Mouse (Mus musculus): ENCODE results near the gene Tbc1d14.

Tbc1d14 gene

DNA sequence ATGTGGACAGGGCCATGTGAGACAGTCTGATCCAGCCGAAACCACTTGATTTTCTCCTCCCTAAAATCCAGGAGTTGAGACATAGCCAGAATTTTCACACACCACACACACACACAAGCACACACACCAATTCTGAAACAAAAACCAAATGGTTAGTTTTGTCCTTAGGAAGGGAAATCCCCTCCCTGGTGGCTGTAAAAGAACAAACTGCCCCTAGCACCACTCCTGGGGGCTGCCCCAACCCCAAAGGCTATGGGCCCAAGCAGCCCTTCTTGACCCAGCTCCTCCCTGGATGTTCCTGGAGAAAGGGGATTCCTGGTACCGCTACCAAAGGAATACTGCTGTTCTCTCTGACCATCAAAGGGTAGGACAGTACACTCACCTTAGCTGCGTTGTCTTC lies 16.6 kb downstream of the Tbc1d14 start:
- no peak for DNase-seq (ENCODE audit: low spot score in 2 of 2)

DNA sequence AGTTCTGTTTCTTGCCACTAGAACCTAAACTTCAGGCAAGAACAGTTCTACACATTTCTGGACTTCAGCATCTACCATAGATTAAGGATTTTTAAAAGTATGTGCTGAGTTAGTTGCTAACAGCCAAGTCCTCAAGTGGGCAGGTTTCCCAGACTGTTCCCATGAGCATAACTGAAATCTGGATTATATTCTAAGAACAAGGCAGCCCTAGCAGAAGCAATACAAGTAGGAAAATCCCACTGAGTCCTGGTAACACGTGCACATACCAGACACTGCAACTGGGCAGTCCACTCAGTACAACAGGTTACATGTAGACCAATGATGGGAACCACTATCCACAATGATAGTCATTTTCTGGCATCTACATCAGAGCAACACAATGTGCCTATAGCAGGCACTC lies 17.3 kb downstream of the Tbc1d14 start:
- DNase-seq (ENCODE audit: low spot score in 2 of 2): peak in 1 of 2 experiments; percentile 51

DNA sequence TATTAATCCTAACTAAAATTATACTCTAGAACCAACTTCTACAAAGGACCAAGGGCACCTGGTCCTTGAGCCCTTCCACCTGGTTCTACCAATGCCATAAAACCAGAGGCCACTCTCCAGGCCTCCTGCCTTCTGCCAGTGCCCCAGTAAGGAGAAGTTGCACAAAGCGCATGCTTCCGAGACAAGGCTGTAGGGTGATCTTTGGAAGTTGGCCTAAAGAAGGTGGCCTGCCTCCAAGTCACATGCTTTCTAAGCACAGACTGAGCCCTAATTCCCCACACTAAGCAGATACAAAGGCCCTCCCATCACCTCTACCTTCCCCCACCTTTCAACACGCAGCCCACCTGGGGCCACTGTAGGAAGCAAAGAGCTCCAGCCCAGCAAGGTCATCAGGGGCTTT lies 17.8 kb downstream of the Tbc1d14 start:
- DNase-seq (ENCODE audit: low spot score in 2 of 2): no peak

DNA sequence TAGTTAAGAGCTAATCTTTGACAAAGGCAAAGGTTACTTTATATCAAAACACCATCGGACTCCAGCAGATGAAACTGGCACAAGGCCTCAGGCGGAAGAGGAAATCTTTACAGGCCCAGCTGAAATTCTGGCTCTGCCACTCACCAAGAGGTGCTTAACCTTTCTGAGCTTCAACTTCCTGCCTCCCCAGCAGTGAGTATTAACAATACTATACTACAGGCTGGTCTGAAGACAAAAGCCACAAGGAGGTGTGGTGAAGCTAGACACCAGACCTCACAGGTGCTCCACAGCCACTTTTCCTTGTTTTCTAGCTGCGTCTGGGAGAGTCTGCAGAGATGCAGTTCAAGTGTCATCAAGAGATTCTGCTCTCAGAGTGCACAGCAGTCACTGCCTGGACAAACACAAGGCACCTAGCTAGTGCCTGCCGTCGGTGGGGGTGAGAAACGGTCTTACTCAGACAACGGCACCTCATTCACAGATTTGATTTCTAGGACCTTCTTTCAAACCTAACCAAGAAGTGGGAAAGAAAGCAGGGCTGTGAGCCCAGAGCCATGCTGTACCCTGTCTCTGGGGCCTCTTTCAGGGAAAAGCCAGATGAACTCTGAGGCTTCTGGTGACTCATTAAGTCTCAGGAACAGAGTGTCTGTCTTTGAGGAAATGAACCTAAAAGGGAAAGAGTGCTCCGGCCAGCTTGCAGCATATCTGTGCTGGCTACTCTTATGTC lies 18.8 kb downstream of the Tbc1d14 start:
- DNase-seq (ENCODE audit: low spot score in 2 of 2): no peak

DNA sequence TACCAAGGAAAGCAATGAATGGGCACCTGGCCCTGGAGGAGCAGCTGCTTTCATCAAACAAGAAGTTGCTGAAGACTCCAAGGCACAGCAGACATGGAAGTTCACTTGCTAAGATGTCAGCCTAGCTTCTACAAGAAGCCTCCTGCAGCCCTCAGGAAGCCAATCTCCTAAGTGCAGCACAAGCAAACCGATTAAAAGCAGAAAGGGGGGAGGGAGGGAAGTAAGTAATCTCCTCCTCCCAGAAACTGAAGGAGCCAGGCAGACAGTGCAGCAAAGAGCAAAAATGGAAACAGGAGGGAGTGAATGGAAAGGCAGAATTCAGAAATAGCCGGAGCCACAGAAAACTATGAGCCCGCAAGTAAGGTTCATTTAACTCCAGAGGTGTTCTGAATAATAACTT lies 19.7 kb downstream of the Tbc1d14 start:
- no peak for DNase-seq (ENCODE audit: low spot score in 2 of 2)

DNA sequence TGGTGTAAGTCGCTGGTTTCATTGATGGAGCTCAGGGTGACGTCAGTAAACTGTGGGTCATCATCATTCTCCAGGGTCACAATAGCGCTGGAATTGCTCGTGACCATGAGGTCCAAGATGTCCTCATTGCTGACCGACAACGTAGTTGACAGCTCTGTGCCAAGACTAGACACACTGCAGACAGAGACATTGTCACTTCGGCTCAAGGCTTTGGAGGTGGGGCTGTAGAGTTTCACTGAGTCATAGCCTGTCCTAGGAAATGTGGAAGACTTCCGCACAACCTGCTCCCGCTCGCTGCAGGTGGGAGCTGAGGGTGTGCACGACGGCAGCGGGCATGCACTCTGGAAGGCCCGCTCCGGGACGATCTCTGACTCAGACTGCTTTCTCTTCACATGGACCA lies 21.7 kb downstream of the Tbc1d14 start:
- DNase-seq (ENCODE audit: low spot score in 2 of 2): no peak

DNA sequence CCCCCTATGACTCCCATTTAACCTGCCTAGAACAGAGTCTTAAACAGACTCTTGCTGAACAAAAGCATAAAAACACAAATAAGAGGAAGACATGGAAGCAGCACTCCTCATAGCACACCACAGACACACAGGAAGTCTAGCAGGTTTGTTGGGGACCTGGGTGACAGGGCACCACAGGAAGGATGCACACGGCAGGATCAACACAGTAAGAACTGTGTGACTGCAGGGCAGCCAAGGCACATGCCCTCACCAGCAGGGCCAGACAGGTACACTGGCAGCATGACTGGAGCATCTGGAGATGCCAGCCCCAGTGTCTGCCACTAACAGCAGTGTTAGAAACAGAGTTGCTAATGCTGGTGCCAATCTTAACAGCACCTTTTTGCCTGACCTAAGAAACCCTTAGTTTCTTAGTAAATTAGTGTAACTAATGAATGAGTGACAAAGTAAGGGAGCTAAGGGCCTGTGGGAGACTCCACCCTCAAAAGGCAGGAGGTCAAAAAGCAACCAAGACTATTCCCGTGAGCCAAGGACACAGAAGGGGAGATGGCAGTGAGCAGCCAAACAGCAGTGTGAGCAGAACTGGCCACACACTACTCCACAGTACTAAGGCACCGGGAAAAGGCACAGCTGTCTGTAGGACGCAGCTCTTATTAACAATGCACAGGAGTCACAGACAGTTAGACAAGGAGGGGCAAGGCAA lies 22.4 kb downstream of the Tbc1d14 start:
- DNase-seq (ENCODE audit: low spot score in 2 of 2): no peak

- DNase-seq (ENCODE audit: low spot score in 2 of 2): no peak
Observed at GRCm38 (mm10) chr5:36570098-36570497, 23.0 kb downstream of the Tbc1d14 start.

- no peak for DNase-seq (ENCODE audit: low spot score in 2 of 2)
Observed at GRCm38 (mm10) chr5:36568118-36568517, 25.0 kb downstream of the Tbc1d14 start.

DNA sequence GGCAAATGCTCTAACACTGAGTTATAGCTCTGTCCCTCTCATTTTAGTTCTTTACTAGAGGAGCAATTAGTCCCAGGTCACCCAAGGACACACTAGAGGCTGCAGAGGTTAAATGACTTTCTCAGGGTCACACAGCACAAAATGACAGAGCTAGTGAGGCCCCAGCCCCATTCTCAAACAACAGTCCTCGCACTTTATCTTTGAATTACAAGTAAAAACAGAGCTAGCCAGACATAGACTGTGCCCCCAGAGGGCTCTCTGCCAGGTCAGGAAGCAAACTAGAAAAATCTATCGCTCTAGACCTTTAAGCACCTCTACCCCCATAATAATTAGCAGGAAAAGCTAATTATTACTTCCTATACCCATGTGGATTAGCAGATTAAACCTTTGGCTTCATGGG lies 25.4 kb downstream of the Tbc1d14 start:
- DNase-seq (ENCODE audit: low spot score in 2 of 2): no peak

GRCm38 (mm10) chr5:36564530-36564929 lies 28.5 kb downstream of the Tbc1d14 start:
- DNase-seq (ENCODE audit: low spot score in 2 of 2): no peak

- DNase-seq (ENCODE audit: low spot score in 2 of 2): no peak
Observed at GRCm38 (mm10) chr5:36563741-36564140, 29.3 kb downstream of the Tbc1d14 start.

DNA sequence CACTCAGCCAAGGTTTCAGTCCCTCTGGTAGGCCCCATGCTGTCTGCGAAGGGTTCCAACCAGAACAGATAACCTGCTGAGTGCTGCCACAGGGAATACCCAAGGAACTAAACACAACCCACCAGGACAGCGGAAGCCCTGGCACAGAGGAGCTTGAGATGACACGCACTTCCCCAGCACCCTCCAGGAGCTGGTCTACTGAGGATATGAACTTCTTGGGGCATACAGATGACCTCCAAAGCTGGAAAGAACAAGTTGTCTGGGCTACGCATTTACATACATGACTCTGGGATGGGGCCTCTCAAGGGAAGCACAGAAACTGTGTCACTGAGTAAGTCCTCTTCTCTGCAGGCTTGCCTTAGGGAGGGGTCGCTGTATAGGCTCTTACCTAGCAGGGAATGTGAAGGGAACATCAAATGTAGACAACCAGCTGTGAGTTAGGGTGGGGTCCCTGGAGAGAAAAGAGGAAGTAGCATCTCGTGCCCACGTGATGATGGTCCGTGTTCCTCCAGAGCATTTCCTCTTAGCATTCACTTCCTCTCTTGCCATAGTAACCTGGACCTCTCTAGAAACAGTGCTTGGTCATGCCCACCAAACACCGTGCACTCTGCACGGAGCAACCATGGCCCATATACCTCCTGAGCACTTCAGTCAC lies 30.2 kb downstream of the Tbc1d14 start:
- DNase-seq (ENCODE audit: low spot score in 2 of 2): no peak

DNA sequence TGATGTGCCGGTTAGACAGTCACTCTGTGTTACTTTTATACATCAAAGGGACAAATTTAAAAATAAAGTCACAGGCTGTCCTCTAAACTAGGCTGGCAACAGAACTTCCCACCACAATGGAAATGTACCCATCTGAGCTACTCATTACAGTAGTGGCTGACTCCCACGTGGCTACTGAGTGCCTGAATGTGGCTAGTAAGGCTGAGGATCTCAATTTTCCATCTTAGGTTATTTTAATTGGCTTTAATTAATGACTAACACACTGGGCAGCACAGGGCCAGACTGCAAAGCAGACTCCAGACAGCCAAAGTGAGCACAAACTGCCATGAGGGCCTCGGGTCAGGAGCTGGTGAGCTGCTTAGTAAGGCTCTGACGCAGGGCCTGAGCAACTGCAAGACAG lies 31.6 kb downstream of the Tbc1d14 start:
- peak in 1 of 2 experiments; percentile 41 for DNase-seq (ENCODE audit: low spot score in 2 of 2)

GRCm38 (mm10) chr5:36560490-36560889 lies 32.6 kb downstream of the Tbc1d14 start:
- no peak for DNase-seq (ENCODE audit: low spot score in 2 of 2)

DNA sequence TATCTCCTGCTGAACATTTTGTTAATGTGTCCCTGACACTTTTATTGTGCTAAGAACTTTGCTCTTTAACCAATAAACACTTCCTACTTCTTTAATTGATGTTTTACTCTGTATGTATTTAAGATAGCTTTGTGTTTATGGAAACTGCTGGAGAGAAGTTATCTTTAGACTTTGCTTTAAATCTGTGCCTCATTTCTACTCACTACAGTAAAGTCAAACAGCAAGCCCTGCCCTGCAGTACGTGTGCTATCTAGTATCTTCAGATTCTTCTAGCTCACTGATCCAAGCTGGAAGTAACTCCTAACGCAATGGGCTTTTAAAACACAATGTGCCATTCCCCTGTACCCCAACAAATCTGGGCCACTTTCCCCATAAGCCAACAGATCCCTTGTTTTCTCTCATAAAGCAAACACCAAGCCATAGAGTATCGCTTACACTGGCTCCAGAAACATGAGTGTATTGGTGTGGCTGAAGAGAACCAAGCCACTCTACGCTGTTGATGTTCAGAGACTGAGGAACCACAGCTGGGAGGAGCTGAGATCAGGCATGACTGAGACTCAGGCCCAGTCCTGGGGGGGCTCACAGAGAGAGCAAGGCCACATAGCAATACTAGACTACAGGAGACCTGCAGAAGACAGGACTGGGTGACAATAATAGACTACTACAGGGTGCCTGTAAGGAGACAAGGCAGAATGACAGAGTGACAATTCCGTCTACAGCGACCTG lies 33.4 kb downstream of the Tbc1d14 start:
- no peak for DNase-seq (ENCODE audit: low spot score in 2 of 2)

GRCm38 (mm10) chr5:36559106-36559505 lies 34.0 kb downstream of the Tbc1d14 start:
- DNase-seq (ENCODE audit: low spot score in 2 of 2): no peak

GRCm38 (mm10) chr5:36558526-36558925 lies 34.5 kb downstream of the Tbc1d14 start:
- no peak for DNase-seq (ENCODE audit: low spot score in 2 of 2)

DNA sequence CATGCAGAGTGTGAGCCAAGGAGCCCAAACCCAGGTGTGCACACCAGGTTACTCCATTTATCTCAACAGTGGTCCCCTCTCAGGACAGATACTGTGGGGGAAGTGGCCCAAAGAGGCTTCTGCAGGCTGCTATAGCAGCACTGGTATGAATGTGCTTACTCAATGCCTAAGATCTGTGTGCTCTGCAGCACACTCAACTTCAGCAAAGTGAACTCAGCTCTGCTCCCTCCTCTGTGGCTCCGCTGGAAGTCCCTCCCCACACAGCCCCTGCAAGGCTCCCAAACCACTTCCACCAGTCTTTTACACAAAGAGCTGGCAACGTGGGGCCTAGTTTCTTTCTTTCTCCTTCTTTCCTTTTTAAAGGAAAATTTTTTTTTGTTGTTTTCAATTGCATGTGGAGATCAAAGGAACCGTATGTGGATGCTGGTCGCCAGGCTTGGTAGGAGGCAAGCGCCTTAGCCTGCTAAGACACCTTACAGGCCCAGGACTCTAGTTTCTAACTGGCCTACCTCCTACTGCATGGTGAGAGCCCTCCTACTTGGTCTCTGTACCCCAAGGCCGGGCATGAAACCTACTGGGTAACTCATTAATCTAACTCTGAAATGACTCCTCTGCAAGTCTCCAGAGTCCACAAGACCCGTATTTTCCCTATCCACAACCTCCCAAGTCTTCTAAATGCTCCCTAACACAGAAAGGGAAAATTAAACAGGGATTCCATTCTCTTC lies 35.3 kb downstream of the Tbc1d14 start:
- no peak for DNase-seq (ENCODE audit: low spot score in 2 of 2)

DNA sequence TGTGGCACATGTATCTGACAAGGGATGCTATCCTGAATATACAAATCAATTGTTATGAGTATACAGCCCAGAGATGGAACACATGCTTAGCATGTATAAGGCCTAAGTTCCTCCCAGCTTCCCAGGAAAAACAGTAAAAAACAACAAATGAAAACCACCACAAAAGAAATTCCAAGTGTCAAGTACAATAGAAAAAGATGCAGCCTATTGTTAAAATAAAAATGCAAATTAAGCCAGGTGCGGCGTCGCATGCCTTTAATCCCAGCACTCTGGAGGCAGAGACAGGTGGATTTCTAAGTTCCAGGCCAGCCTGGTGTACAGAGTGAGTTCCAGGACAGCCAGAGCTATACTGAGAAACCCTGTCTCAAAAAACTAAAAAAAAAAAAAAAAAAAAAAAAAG lies 36.2 kb downstream of the Tbc1d14 start:
- no peak for DNase-seq (ENCODE audit: low spot score in 2 of 2)

GRCm38 (mm10) chr5:36556289-36556688 lies 36.8 kb downstream of the Tbc1d14 start:
- no peak for DNase-seq (ENCODE audit: low spot score in 2 of 2)

DNA sequence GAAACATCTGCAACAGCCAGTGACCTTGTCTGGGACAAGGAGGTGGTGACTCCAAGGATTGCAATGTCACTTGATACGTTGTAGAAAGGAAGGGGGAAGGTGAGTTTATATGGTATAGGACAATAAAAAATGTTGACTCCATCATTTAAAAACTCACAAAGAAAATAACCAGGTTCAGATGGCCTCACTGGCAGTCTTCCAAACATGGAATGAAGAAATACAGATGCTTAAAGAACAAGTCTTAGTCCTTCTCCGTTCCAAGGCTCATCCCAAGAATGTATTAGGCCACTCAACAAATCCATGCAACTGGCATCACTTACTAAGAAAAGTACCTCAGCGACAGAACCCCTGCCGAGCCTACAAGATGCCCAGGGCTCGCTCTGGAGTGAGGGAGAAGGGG lies 38.6 kb downstream of the Tbc1d14 start:
- no peak for DNase-seq (ENCODE audit: low spot score in 2 of 2)

Data from left cerebral cortex, adult 9 months (tissue).